Mouse (Mus musculus): ENCODE measurements around the gene Agbl1. TPM values are rescaled to one million over a fixed set of nuclear protein-coding genes. Genes with fewer than 3 reads are reported as not detected.

Agbl1 gene
- polyA plus RNA-seq, 1 experiment: 0.28 TPM

GRCm38 (mm10) chr7:76411933-76412587 lies 182.4 kb downstream of the Agbl1 start:
- Histone ChIP-seq H3K4me3 (replicated peaks; ENCODE audit: extremely low read depth, low read depth, low read length) (no peak overlapping the region), H3K4me1 (ENCODE audit: control insufficient read depth, insufficient read depth, low read length) (no peaks in the 10 kb centered on the region)
- WGBS: 57% methylated on average over 4 of the region's 4 CpGs
- TF ChIP-seq POLR2A (IDR thresholded peaks at IDR 0.05; ENCODE audit: borderline replicate concordance, extremely low read depth, low read depth, low read length) (no peak), CTCF (IDR thresholded peaks at IDR 0.05; ENCODE audit: insufficient read depth, low read length) (no peak)
- no peak for DNase-seq

DNA sequence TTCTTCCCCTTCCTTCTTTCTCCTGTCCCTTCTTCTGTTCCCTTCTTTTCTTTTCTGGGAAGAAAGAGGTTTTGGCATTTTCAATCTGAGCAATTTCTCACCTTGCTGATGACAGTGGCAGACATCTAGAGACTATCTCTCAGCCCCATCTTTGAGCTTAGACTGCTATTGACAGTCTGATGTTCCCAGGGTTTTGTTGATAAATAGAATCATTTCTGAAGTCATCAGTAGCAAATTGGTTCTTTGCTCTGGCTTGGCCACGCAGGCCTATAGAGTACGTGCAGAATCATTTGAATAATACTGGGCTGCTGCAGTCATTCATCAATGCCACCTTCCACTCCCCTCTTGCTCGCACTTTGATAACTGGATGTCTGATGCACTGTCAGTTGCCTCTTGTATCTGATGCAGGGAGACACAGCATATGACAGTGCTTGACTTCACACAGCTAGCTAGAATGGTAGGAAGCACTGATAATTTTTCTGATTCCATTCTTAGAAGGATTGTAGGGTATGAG lies 186.5 kb downstream of the Agbl1 start:
- H3K4me3 ChIP-seq (replicated peaks; ENCODE audit: extremely low read depth, low read depth, low read length): no peak overlapping the region
- no peak for TF ChIP-seq CTCF (IDR thresholded peaks at IDR 0.05; ENCODE audit: insufficient read depth, low read length)
- no peak for TF ChIP-seq POLR2A (IDR thresholded peaks at IDR 0.05; ENCODE audit: borderline replicate concordance, extremely low read depth, low read depth, low read length)
- H3K4me1 ChIP-seq (ENCODE audit: control insufficient read depth, insufficient read depth, low read length): no peaks in the 10 kb centered on the region
- WGBS: 50% methylated on average over 3 of the region's 3 CpGs
- no peak for DNase-seq

GRCm38 (mm10) chr7:76438581-76438980 lies 208.9 kb downstream of the Agbl1 start:
- no peak for DNase-seq
- H3K4me1 ChIP-seq (ENCODE audit: control insufficient read depth, insufficient read depth, low read length): no peaks in the 10 kb centered on the region
- H3K4me3 ChIP-seq (replicated peaks; ENCODE audit: extremely low read depth, low read depth, low read length): no peak overlapping the region
- no peak for TF ChIP-seq CTCF (IDR thresholded peaks at IDR 0.05; ENCODE audit: insufficient read depth, low read length)
- no peak for TF ChIP-seq POLR2A (IDR thresholded peaks at IDR 0.05; ENCODE audit: borderline replicate concordance, extremely low read depth, low read depth, low read length)

DNA sequence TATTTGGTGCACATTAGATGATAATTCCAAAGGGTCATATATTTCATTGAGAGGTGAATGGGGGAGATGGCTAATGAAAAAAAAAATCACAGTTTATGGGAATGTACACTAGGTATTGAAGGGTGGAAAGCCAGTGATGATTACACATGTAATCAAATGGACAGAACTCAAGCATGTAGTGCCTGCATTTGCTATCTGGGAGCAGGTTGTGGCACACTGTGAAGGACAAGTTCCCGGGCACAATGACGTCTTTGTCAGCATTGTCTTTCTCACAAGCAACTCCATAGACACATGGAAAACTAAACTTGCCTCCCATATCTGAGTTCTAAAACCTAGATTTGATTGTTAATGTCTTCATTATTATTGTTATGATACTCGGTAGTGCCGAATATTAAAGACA lies 209.3 kb downstream of the Agbl1 start:
- DNase-seq: no peak
- TF ChIP-seq CTCF (IDR thresholded peaks at IDR 0.05; ENCODE audit: insufficient read depth, low read length) (no peak), POLR2A (IDR thresholded peaks at IDR 0.05; ENCODE audit: borderline replicate concordance, extremely low read depth, low read depth, low read length) (no peak)
- Histone ChIP-seq H3K4me3 (replicated peaks; ENCODE audit: extremely low read depth, low read depth, low read length) (no peak overlapping the region), H3K4me1 (ENCODE audit: control insufficient read depth, insufficient read depth, low read length) (no peaks in the 10 kb centered on the region)
- WGBS: 72% methylated on average over 4 of the region's 4 CpGs

GRCm38 (mm10) chr7:76462361-76463001 lies 232.8 kb downstream of the Agbl1 start:
- no peak overlapping the region for H3K4me3 ChIP-seq (replicated peaks; ENCODE audit: extremely low read depth, low read depth, low read length)
- no peak for DNase-seq
- no peaks in the 10 kb centered on the region for H3K4me1 ChIP-seq (ENCODE audit: control insufficient read depth, insufficient read depth, low read length)
- TF ChIP-seq POLR2A (IDR thresholded peaks at IDR 0.05; ENCODE audit: borderline replicate concordance, extremely low read depth, low read depth, low read length) (no peak), CTCF (IDR thresholded peaks at IDR 0.05; ENCODE audit: insufficient read depth, low read length) (no peak)
- WGBS: 60% methylated on average over 5 of the region's 5 CpGs

- 50% methylated on average over 2 of the region's 2 CpGs for WGBS
- DNase-seq: no peak
- TF ChIP-seq CTCF (IDR thresholded peaks at IDR 0.05; ENCODE audit: insufficient read depth, low read length): no peak
- TF ChIP-seq POLR2A (IDR thresholded peaks at IDR 0.05; ENCODE audit: borderline replicate concordance, extremely low read depth, low read depth, low read length): no peak
- Histone ChIP-seq H3K4me1 (ENCODE audit: control insufficient read depth, insufficient read depth, low read length) (no peaks in the 10 kb centered on the region), H3K4me3 (replicated peaks; ENCODE audit: extremely low read depth, low read depth, low read length) (no peak overlapping the region)
Measured at GRCm38 (mm10) chr7:76466427-76466826, 236.7 kb downstream of the Agbl1 start.

DNA sequence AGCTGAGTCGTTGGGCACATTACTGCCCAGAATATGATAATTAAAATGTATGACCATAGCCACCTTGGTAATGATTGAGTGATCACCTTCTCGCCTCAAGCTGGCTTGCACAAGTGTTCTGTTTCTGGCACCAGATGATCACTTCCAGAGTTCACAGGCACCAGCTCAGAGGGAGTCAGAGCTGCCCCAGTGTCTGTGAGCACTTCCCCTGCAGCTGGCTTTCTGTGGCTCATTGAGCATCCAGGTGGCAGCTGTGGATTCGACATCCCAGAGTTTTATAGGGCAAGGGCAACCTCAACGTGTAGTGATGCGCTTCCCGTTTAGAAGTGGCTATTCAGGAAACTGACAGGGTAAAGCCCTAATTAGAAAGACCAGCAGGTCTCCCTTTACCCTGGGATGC lies 244.5 kb downstream of the Agbl1 start:
- WGBS: 44% methylated on average over 6 of the region's 6 CpGs
- Histone ChIP-seq H3K4me3 (replicated peaks; ENCODE audit: extremely low read depth, low read depth, low read length) (no peak overlapping the region), H3K4me1 (ENCODE audit: control insufficient read depth, insufficient read depth, low read length) (no peaks in the 10 kb centered on the region)
- TF ChIP-seq CTCF (IDR thresholded peaks at IDR 0.05; ENCODE audit: insufficient read depth, low read length) (no peak), POLR2A (IDR thresholded peaks at IDR 0.05; ENCODE audit: borderline replicate concordance, extremely low read depth, low read depth, low read length) (no peak)
- no peak for DNase-seq

DNA sequence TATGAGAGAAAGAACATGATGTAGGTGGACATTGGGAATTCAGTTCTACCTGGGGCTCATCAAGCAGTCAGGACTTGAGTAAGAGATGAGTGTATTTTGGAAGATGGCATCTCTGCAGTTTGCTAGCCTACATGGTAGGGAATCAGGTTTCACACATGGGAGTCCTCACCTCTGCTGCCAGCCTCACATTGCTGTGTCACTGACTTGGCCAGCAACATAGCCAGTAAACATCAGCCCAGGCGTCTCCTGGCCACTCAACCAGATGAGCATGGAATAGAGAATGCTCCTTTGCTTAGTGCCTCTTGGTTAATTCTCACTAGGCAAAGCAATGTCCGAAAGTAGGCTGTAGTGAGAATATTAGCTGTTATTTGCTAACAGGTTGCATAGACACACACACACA lies 255.9 kb downstream of the Agbl1 start:
- TF ChIP-seq CTCF (IDR thresholded peaks at IDR 0.05; ENCODE audit: insufficient read depth, low read length) (no peak), POLR2A (IDR thresholded peaks at IDR 0.05; ENCODE audit: borderline replicate concordance, extremely low read depth, low read depth, low read length) (no peak)
- no peak overlapping the region for H3K4me3 ChIP-seq (replicated peaks; ENCODE audit: extremely low read depth, low read depth, low read length)
- WGBS: 61% methylated on average over 2 of the region's 2 CpGs
- no peak for DNase-seq
- H3K4me1 ChIP-seq (ENCODE audit: control insufficient read depth, insufficient read depth, low read length): no peaks in the 10 kb centered on the region

DNA sequence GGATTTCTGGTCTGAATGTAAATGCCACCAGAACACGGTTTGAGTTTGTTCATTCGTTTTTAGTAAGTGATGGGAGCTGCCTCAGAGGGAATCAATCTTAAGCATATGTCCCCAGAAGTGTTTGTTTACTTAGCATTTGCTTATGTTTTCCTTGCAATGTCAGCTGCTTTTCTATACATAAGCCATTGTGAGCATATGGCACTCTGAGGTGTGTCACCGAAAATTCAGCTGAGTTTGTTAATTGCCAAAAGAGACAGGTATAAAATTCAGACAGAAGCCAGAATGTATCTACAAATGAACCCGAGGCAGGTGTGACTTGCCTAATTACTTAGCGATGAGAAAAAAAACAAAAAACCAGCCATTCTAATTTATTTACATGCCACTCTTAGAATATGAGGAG lies 257.8 kb downstream of the Agbl1 start:
- no peak for TF ChIP-seq CTCF (IDR thresholded peaks at IDR 0.05; ENCODE audit: insufficient read depth, low read length)
- TF ChIP-seq POLR2A (IDR thresholded peaks at IDR 0.05; ENCODE audit: borderline replicate concordance, extremely low read depth, low read depth, low read length): no peak

DNA sequence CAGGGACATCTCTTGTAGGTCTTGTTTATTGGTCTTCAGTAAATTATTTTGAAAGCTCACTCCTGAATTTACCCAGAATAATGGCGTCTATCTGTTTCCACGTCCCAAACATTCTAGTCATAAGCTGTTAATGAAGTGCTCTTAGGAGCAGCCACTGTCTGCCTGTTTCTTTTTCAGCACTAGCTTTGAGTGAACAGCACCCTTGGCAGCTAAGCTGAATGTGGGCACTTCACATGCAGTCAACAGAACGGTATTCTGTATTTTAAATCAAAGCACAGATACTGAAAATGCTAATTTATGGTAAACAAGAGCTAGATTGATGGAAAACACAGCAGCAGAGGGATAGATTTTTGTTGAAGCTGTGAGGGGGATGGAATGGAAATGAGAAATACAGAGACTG lies 294.6 kb downstream of the Agbl1 start:
- DNase-seq: no peak
- WGBS: 30% methylated on average over 3 of the region's 3 CpGs
- no peaks in the 10 kb centered on the region for H3K4me1 ChIP-seq (ENCODE audit: control insufficient read depth, insufficient read depth, low read length)
- H3K4me3 ChIP-seq (replicated peaks; ENCODE audit: extremely low read depth, low read depth, low read length): no peak overlapping the region
- TF ChIP-seq POLR2A (IDR thresholded peaks at IDR 0.05; ENCODE audit: borderline replicate concordance, extremely low read depth, low read depth, low read length) (no peak), CTCF (IDR thresholded peaks at IDR 0.05; ENCODE audit: insufficient read depth, low read length) (no peak)

More for the DNA sequence above, 257.8 kb downstream of the Agbl1 start:
- no peak for DNase-seq
- whole genome bisulfite sequencing: 48% methylated on average over 5 of the region's 5 CpGs
- no peaks in the 10 kb centered on the region for H3K4me1 ChIP-seq (ENCODE audit: control insufficient read depth, insufficient read depth, low read length)
- no peak overlapping the region for H3K4me3 ChIP-seq (replicated peaks; ENCODE audit: extremely low read depth, low read depth, low read length)
